Mouse (Mus musculus): ENCODE measurements around the gene Zmiz1.

GRCm38 (mm10) chr14:25447136-25447775, 11.7 kb upstream of the Zmiz1 start:
- no peak for TF ChIP-seq CTCF (IDR thresholded peaks at IDR 0.05; ENCODE audit: low read depth, low read length)
- no peak for TF ChIP-seq GATA1 (IDR thresholded peaks at IDR 0.05; ENCODE audit: borderline replicate concordance, low read length)
- no peak for TF ChIP-seq POLR2AphosphoS5 (IDR thresholded peaks at IDR 0.05; ENCODE audit: insufficient replicate concordance, low read depth, low read length)

All from G1E (cell line).